Mouse (Mus musculus): ENCODE data around the gene Fbxw11. TPM values are rescaled to one million over a fixed set of nuclear protein-coding genes. Genes with fewer than 3 reads are reported as not detected.
A peak's percentile ranks its signal among the peaks of the same experiment; 100 is the strongest.

Fbxw11 gene
- 84.9 and 85.5 TPM in 2 replicates for polyA plus RNA-seq (2015; fragmentation: Nextera tagmentation; extraction: Ambion mirVana)

DNA sequence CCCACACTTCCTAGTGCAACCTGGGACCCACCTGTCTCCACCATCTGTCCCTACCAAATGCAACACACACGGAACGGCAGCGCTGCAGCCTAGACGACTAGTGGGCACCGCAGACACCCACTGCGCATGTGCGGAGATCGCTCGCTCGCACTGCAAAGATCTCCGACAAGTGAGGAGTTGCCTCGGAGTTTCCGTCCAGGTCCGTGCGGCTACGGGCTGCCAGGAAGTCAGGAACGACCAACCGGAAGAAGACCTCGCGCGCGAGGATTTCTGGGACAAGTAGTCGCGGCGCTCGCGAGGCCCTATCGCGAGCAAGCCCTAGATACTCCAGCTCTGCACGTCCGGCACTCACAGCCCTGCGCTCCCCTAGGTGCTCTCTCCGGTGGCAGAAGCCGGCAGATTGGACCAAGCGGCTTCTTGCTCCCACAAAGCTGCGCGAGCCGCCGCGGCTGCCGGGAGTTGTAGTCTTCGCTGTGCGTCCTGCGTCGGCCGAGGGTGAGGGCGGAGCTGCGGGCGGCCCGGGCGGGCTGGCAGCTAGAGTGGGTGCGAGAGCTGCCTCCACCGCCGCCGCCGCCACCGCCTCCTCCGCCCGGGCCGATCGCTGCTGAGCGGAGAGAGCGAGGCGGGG lies at the start of gene Fbxw11:
Fbxw11 (plus strand) TSS at position 476 of the 628 bp plus-strand sequence.
- Histone ChIP-seq H3K4me3 (peak within 1 kb of the TSS; percentile 95), H3K9ac (peak within 1 kb of the TSS; percentile 98), H3K27ac (peak within 1 kb of the TSS; percentile 99), H3K36me3 (no peaks in the 10 kb centered on the region), H3K4me1 (peaks cover 23% of the 10 kb centered on the region), H3K4me2 (peak within 1 kb of the TSS; percentile 78), H3K9me3 (no peaks in the 10 kb centered on the region), H3K27me3 (no peaks in the 10 kb centered on the region)
- 2% methylated on average over 63 of the region's 64 CpGs for WGBS
- ATAC-seq (ENCODE audit: borderline replicate concordance, extremely low read depth, low FRiP score, low TSS enrichment): peak; percentile 95

DNA sequence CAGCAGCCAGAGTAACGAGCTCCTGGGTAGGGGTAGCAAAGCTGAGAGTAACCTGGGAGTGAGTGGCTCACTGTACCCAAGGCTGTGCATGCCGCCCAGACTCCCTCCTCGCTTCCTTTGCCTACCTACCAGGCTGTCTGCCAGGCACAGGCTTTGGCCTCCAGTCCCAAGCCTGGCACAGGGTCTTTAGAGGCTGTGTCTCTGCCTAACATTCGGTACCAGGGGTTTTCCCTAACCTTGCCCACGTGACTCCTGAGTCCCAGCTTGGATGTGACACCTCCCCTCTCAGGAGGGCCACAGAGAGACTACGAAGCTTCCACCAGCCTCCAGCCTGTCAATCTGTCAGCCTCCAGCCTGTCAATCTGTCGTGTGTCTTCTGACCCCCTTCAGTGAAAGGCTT lies 49.4 kb upstream of the Fbxw11 start:
- H3K9me3 ChIP-seq: no peaks in the 10 kb centered on the region
- H3K4me2 ChIP-seq: no peak overlapping the region
- H3K4me3 ChIP-seq: no peak overlapping the region
- H3K36me3 ChIP-seq: no peaks in the 10 kb centered on the region
- no peaks in the 10 kb centered on the region for H3K27me3 ChIP-seq
- no peak overlapping the region for H3K27ac ChIP-seq
- ATAC-seq (ENCODE audit: borderline replicate concordance, extremely low read depth, low FRiP score, low TSS enrichment): no peak
- WGBS: 76% methylated on average over 7 of the region's 7 CpGs
- no peaks in the 10 kb centered on the region for H3K4me1 ChIP-seq
- no peak overlapping the region for H3K9ac ChIP-seq

DNA sequence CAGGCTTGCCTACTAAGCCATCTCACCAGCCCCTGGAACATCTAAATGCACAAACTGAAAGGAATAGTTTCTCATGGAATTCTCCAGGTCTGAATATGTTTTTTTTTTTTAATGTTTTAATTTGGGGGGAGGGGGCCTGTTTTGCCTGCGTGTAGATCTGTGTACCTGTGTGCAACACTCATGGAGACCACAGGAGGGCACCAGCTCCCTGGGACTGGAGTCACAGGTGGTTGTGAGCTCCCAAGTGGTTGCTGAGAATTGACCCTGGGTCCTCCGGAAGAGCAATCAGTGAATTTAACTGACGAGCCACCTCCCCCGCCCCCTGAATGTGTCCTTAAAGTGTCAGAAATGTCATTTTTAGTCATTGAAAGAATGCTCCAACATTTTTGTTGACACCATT lies 48.4 kb upstream of the Fbxw11 start:
- no peaks in the 10 kb centered on the region for H3K9me3 ChIP-seq

DNA sequence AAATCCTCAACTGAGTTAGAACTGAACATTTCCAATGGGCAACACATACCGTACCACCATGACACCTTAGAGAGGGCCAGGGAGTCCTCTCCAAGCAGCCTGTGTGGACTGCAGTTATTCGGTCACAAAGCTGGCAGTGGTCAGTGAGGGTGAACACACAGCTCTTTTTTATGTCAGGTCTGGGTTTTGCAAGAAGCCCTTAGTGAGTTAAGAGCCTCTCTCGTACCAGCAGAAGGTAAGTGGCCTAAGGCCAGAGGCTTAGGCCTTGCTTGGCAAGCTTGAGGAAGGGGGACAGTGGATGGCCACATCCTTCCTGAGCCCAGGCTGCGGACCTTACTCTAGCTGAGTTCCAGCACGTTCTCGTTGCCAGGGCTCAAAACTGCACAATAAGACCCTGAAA lies 42.2 kb upstream of the Fbxw11 start:
- Histone ChIP-seq H3K4me2 (no peak overlapping the region), H3K36me3 (no peaks in the 10 kb centered on the region), H3K9ac (no peak overlapping the region), H3K9me3 (no peaks in the 10 kb centered on the region), H3K4me3 (no peak overlapping the region), H3K27me3 (no peaks in the 10 kb centered on the region), H3K27ac (no peak overlapping the region), H3K4me1 (peaks cover 24% of the 10 kb centered on the region)
- ATAC-seq (ENCODE audit: borderline replicate concordance, extremely low read depth, low FRiP score, low TSS enrichment): no peak
- 88% methylated on average over 6 of the region's 6 CpGs for WGBS

More for the DNA sequence above, 48.4 kb upstream of the Fbxw11 start:
- H3K4me3 ChIP-seq: no peak overlapping the region
- no peaks in the 10 kb centered on the region for H3K36me3 ChIP-seq
- 83% methylated on average over 4 of the region's 4 CpGs for WGBS
- no peak overlapping the region for H3K9ac ChIP-seq
- no peaks in the 10 kb centered on the region for H3K4me1 ChIP-seq
- H3K4me2 ChIP-seq: no peak overlapping the region
- no peaks in the 10 kb centered on the region for H3K27me3 ChIP-seq
- ATAC-seq (ENCODE audit: borderline replicate concordance, extremely low read depth, low FRiP score, low TSS enrichment): no peak
- no peak overlapping the region for H3K27ac ChIP-seq

DNA sequence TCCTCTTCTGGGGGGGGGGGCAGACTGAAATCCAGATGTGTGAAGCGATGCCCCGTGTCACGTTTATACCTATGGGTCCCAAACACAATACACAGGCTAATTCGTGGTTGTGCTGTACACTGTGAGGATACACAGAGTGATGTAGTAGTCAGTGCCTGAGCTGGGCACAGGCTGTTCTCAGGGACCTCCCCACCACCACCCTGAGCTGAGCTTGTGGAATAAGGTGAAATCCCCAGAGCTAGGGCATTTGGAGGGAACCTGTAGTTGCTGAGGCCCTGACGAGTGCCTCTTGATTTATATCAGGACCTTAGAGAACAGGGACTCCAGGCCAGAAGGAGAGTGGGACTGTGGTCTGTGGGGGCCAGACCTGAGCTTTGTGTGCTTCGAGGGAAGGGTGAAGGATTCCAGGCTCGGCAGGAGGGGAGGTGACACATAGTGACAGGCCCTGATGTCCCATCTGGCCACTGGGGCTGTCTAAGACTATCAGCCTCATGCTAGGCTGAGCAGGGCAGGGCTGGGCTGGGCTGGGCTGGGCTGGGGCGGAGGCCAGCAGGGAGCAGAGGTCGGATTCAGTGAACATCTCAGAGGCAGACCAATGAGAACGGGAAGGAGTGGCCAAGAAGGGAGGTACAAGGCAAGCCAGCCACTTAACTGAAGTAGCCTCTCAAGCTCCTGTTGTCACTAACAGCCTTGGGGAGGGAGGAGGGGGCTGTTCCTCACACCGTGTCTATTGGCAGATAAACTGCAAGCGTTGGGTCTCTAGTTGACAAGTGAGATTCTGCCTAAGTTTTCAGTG lies 40.8 kb upstream of the Fbxw11 start:
- Histone ChIP-seq H3K27me3 (no peaks in the 10 kb centered on the region), H3K4me3 (no peak overlapping the region), H3K4me2 (peak overlapping the region; percentile 34), H3K36me3 (no peaks in the 10 kb centered on the region), H3K4me1 (peaks cover 33% of the 10 kb centered on the region), H3K9ac (no peak overlapping the region), H3K9me3 (no peaks in the 10 kb centered on the region), H3K27ac (no peak overlapping the region)
- peak; percentile 74 for ATAC-seq (ENCODE audit: borderline replicate concordance, extremely low read depth, low FRiP score, low TSS enrichment)
- WGBS: 40% methylated on average over 12 of the region's 12 CpGs

DNA sequence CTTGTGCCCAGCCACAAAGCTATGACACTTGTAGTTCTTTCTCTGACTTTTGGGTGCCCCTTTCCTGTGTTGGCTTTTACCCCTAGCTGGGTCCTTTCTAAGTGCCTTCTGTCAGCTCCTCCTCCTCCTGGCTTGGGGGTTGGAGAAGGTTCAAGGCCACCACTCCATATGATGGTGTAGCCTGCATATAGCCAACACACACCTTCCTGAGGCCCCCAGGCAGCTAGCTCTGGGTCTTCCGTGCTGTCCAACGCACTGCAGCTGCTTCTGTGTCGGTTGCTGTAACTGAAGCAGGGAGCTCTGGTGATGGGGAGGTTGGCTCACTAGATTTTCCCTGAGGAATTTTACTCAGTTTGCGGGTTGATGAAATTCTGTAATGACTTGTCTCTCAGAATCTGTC lies 37.9 kb upstream of the Fbxw11 start:
- H3K4me3 ChIP-seq: no peak overlapping the region
- peak overlapping the region; percentile 80 for H3K27ac ChIP-seq
- no peak overlapping the region for H3K4me2 ChIP-seq
- H3K4me1 ChIP-seq: peaks cover 33% of the 10 kb centered on the region
- H3K9ac ChIP-seq: no peak overlapping the region
- ATAC-seq (ENCODE audit: borderline replicate concordance, extremely low read depth, low FRiP score, low TSS enrichment): 0 out of 2 replicates have a peak, but pooled peaks have one; percentile 16
- 17% methylated on average over 4 of the region's 4 CpGs for WGBS
- H3K9me3 ChIP-seq: no peaks in the 10 kb centered on the region
- no peaks in the 10 kb centered on the region for H3K27me3 ChIP-seq
- H3K36me3 ChIP-seq: no peaks in the 10 kb centered on the region

DNA sequence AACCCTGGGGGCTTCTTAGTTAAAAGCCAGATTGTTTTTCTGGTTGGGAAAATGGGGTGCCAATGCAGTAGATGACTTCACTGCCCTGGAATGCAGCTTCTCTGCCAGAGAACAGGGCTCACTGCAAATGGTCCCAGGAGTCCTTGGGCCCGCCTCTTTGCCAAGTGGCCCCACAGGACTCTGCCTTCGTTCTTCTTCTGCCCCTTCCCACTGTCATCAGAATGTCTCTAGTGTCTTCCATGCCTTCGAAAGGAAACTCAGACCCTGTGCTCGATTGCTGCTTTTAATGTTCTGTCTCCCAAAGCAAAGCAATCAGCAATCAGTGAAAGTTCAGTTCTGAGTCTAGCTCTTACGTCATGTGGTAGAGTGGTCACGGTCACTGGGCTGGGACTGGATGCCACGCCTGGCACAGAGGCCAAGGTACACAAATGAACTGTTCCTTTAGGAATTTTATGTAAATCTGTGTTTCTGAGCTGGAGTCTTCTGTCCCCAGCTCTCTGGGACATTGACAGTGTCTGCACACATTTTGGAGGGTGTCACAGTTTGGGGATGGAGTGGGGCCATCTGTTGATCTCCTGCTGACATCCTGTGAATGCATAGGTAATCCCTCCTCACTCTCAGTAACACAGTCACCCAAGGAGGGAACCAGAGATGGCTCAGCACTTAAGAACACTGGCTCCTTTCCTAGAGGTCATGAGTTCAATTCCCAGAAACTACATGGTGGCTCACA lies 37.2 kb upstream of the Fbxw11 start:
- 27% methylated on average over 7 of the region's 7 CpGs for WGBS
- Histone ChIP-seq H3K4me3 (no peak overlapping the region), H3K4me2 (peak overlapping the region; percentile 23; the same call in 1 of the 2 replicates), H3K27me3 (no peaks in the 10 kb centered on the region), H3K36me3 (no peaks in the 10 kb centered on the region), H3K9ac (no peak overlapping the region), H3K27ac (peak overlapping the region; percentile 80), H3K4me1 (peaks cover 33% of the 10 kb centered on the region), H3K9me3 (no peaks in the 10 kb centered on the region)
- ATAC-seq (ENCODE audit: borderline replicate concordance, extremely low read depth, low FRiP score, low TSS enrichment): peak; percentile 74

DNA sequence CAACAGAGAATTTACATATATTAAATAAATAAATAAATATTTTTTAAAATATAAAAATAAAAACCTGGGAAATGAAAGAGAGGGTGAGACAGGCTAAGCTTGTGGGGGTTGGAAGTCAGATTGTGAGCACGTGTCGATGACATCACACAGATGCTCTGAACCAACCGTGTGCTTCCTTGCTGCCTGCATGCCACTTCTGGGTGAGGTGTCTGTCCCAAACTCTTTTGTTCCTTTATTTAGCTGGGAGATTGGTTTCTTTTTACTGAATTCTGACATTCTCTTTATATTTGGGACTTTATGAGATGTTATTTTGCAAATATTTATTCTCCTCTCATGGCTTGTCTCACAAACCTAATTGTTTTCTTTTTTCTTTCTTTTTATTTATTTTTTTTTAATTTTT lies 36.6 kb upstream of the Fbxw11 start:
- H3K9me3 ChIP-seq: no peaks in the 10 kb centered on the region
- no peaks in the 10 kb centered on the region for H3K36me3 ChIP-seq
- WGBS: 53% methylated on average over 3 of the region's 3 CpGs
- H3K27me3 ChIP-seq: no peaks in the 10 kb centered on the region
- no peak overlapping the region for H3K9ac ChIP-seq
- no peak overlapping the region for H3K4me3 ChIP-seq
- no peak for ATAC-seq (ENCODE audit: borderline replicate concordance, extremely low read depth, low FRiP score, low TSS enrichment)
- peaks cover 33% of the 10 kb centered on the region for H3K4me1 ChIP-seq
- no peak overlapping the region for H3K4me2 ChIP-seq
- peak overlapping the region; percentile 80; the same call in 1 of the 2 replicates for H3K27ac ChIP-seq

DNA sequence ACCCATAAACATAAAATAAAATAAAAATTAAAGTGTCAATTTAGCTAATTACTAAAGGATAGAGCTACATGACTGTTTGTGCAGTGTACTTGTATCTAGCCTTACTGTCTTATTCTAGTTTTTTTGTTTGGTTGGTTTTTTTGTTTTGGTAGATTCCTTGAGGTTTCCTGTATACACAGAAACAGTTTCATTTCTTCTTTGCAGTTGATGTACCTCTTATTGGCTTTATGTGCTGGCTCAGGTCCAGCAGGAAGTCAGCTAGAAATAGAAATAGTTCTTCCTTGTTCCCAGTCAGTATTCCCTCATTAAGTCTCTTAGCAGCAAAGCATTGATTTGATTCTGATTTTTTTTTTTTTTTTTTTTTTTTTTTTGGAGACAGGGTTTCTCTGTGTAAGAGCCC lies 35.2 kb upstream of the Fbxw11 start:
- Histone ChIP-seq H3K4me3 (no peak overlapping the region), H3K9me3 (no peaks in the 10 kb centered on the region), H3K9ac (no peak overlapping the region), H3K4me2 (no peak overlapping the region), H3K4me1 (peaks cover 24% of the 10 kb centered on the region), H3K36me3 (no peaks in the 10 kb centered on the region), H3K27me3 (no peaks in the 10 kb centered on the region), H3K27ac (no peak overlapping the region)
- ATAC-seq (ENCODE audit: borderline replicate concordance, extremely low read depth, low FRiP score, low TSS enrichment): no peak

DNA sequence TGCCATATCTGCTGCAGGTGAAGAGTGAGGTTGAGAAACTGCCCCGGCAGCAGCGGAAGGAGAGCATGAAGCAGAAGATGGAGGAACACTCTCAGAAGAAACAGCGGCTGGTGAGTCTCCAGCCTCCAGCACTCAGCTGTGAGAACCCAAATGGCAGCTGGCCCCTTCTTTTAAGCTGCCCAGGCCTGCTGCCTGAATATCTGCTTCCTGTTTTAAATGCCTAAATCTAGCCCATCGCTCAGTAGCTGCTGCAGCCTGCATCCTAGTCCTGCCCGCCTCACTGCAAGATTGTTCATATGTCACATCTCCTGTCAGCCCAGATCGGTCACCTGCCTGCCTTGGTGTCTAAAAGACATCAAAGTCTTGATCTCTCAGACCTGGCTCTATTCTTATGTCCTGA lies 31.9 kb upstream of the Fbxw11 start:
- H3K9me3 ChIP-seq: no peaks in the 10 kb centered on the region
- H3K4me2 ChIP-seq: no peak overlapping the region
- WGBS: 77% methylated on average over 6 of the region's 6 CpGs
- H3K27me3 ChIP-seq: no peaks in the 10 kb centered on the region
- peaks cover 7% of the 10 kb centered on the region for H3K4me1 ChIP-seq
- H3K27ac ChIP-seq: no peak overlapping the region
- no peak overlapping the region for H3K4me3 ChIP-seq
- H3K9ac ChIP-seq: no peak overlapping the region
- H3K36me3 ChIP-seq: no peaks in the 10 kb centered on the region
- ATAC-seq (ENCODE audit: borderline replicate concordance, extremely low read depth, low FRiP score, low TSS enrichment): no peak

DNA sequence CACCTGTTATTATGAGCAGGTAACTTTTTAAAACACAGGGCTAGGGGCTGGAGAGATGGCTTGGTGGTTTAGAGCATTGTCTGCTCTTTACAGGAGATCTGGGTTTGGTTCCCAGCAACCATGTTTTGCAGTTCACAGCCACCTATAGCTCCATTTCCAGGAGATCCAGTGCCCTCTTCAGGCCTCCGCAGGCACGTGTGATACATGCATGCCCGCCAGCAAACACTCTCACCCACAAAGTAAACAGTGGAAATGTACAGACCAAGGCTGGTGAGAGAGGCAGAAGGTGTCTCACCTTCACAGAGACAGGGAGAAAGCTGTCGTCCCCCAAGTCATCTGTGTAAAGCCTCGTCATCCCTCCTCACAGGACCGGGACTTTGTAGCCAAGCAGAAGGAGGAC lies 30.2 kb upstream of the Fbxw11 start:
- Histone ChIP-seq H3K9me3 (no peaks in the 10 kb centered on the region), H3K4me3 (no peak overlapping the region), H3K36me3 (no peaks in the 10 kb centered on the region), H3K4me1 (no peaks in the 10 kb centered on the region; the same call in 1 of the 2 replicates), H3K9ac (no peak overlapping the region), H3K4me2 (no peak overlapping the region), H3K27ac (no peak overlapping the region), H3K27me3 (no peaks in the 10 kb centered on the region)
- 53% methylated on average over 6 of the region's 6 CpGs for WGBS
- ATAC-seq (ENCODE audit: borderline replicate concordance, extremely low read depth, low FRiP score, low TSS enrichment): no peak

DNA sequence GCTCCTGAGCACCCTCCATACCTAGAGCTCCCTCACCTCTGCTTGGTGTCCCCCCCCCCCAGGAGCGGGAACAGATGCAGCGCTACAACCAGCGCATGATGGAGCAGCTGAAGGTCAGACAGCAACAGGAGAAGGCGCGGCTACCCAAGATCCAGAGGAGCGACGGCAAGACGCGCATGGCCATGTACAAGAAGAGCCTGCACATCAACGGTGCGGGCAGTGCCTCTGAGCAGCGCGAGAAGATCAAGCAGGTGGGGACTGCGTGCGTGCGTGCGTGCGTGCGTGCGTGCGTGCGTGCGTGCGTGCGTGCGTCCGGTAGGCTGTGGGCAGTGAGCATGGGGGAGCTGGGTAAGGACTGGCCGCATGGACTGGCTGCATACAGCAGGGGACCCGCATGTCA lies 28.1 kb upstream of the Fbxw11 start:
- Histone ChIP-seq H3K36me3 (no peaks in the 10 kb centered on the region), H3K4me1 (peaks cover 10% of the 10 kb centered on the region), H3K9me3 (no peaks in the 10 kb centered on the region), H3K27ac (no peak overlapping the region), H3K9ac (no peak overlapping the region), H3K4me2 (no peak overlapping the region), H3K4me3 (no peak overlapping the region), H3K27me3 (no peaks in the 10 kb centered on the region)
- no peak for ATAC-seq (ENCODE audit: borderline replicate concordance, extremely low read depth, low FRiP score, low TSS enrichment)
- WGBS: 89% methylated on average over 29 of the region's 29 CpGs
